Mouse (Mus musculus): Measurements from ENCODE around the gene Aco2. TPM values are rescaled to one million over a fixed set of nuclear protein-coding genes. Genes with fewer than 3 reads are reported as not detected.

Aco2 gene
- total RNA-seq, 2 experiments from 2014 or later: 77.3 to 122 TPM

- no peak for ATAC-seq (replicated peaks; ENCODE audit: poor library complexity)
Observed at GRCm38 (mm10) chr15:81941010-81941409, 68.9 kb downstream of the Aco2 start.

GRCm38 (mm10) chr15:81943176-81943749, 71.2 kb downstream of the Aco2 start:
- ATAC-seq (replicated peaks; ENCODE audit: poor library complexity): no peak

- no peak for ATAC-seq (replicated peaks; ENCODE audit: poor library complexity)
Observed at GRCm38 (mm10) chr15:81949076-81949475, 77.0 kb downstream of the Aco2 start.

- ATAC-seq (replicated peaks; ENCODE audit: poor library complexity): no peak
Observed at GRCm38 (mm10) chr15:81949476-81950131, 77.5 kb downstream of the Aco2 start.

GRCm38 (mm10) chr15:81950716-81951115, 78.6 kb downstream of the Aco2 start:
- no peak for ATAC-seq (replicated peaks; ENCODE audit: poor library complexity)

- no peak for ATAC-seq (replicated peaks; ENCODE audit: poor library complexity)
Observed at GRCm38 (mm10) chr15:81951159-81951558, 79.0 kb downstream of the Aco2 start.

GRCm38 (mm10) chr15:81952310-81952709, 80.2 kb downstream of the Aco2 start:
- no peak for ATAC-seq (replicated peaks; ENCODE audit: poor library complexity)

GRCm38 (mm10) chr15:81954151-81954583, 82.1 kb downstream of the Aco2 start:
- no peak for ATAC-seq (replicated peaks; ENCODE audit: poor library complexity)

GRCm38 (mm10) chr15:81954716-81955115, 82.6 kb downstream of the Aco2 start:
- no peak for ATAC-seq (replicated peaks; ENCODE audit: poor library complexity)

- ATAC-seq (replicated peaks; ENCODE audit: poor library complexity): no peak
Observed at GRCm38 (mm10) chr15:81955414-81955813, 83.3 kb downstream of the Aco2 start.

- peak; percentile 35; the same call in 1 of the 2 replicates for ATAC-seq (replicated peaks; ENCODE audit: poor library complexity)
Observed at GRCm38 (mm10) chr15:81956457-81956856, 84.3 kb downstream of the Aco2 start.

- ATAC-seq (replicated peaks; ENCODE audit: poor library complexity): no peak
Observed at GRCm38 (mm10) chr15:81957598-81957997, 85.5 kb downstream of the Aco2 start.

- 0 out of 2 replicates have a peak, but pooled peaks have one; percentile 3 for ATAC-seq (replicated peaks; ENCODE audit: poor library complexity)
Observed at GRCm38 (mm10) chr15:81958906-81959305, 86.8 kb downstream of the Aco2 start.

GRCm38 (mm10) chr15:81960171-81961077, 88.3 kb downstream of the Aco2 start, which contains the start of gene Pmm1:
Gene Pmm1, minus strand, starts transcription at chr15:81960930.
- peak; percentile 92 for ATAC-seq (replicated peaks; ENCODE audit: poor library complexity)

GRCm38 (mm10) chr15:81961078-81961451, 89.0 kb downstream of the Aco2 start:
- no peak; the same call in 1 of the 2 replicates for ATAC-seq (replicated peaks; ENCODE audit: poor library complexity)

- no peak for ATAC-seq (replicated peaks; ENCODE audit: poor library complexity)
Observed at GRCm38 (mm10) chr15:81964262-81964661, 92.2 kb downstream of the Aco2 start.

Other genes starting within 250 kb of the Aco2 start
- 17.3 and 19.9 TPM in 2 replicates for gene L3mbtl2, start 208.4 kb upstream of the Aco2 start, total RNA-seq (2015)
- 30.9 and 35.1 TPM in 2 replicates for gene L3mbtl2, start 208.4 kb upstream of the Aco2 start, total RNA-seq (2017)
- gene Chadl, start 175.0 kb upstream of the Aco2 start, total RNA-seq (2015): 0.57 and 0.59 TPM in 2 replicates
- gene Chadl, start 175.0 kb upstream of the Aco2 start, total RNA-seq (2017): not detected in 2 replicates
- gene Zc3h7b, start 127.3 kb upstream of the Aco2 start, total RNA-seq (2015): 19.3 and 20.5 TPM in 2 replicates
- 16.0 and 17.8 TPM in 2 replicates for gene Zc3h7b, start 127.3 kb upstream of the Aco2 start, total RNA-seq (2017)
- gene Rangap1, start 126.8 kb upstream of the Aco2 start, total RNA-seq (2015): 44.1 and 46.9 TPM in 2 replicates
- 106 and 129 TPM in 2 replicates for gene Rangap1, start 126.8 kb upstream of the Aco2 start, total RNA-seq (2017)
- gene Tef, start 69.9 kb upstream of the Aco2 start, total RNA-seq (2015): 4.9 and 5.1 TPM in 2 replicates
- 10.4 and 11.0 TPM in 2 replicates for gene Tef, start 69.9 kb upstream of the Aco2 start, total RNA-seq (2017)
- 33.9 and 36.3 TPM in 2 replicates for gene Tob2, start 13.5 kb upstream of the Aco2 start, total RNA-seq (2015)
- gene Tob2, start 13.5 kb upstream of the Aco2 start, total RNA-seq (2017): 19.8 and 21.2 TPM in 2 replicates
- 123 and 128 TPM in 2 replicates for gene Phf5a, start 398 bp upstream of the Aco2 start, total RNA-seq (2015)
- 83.2 and 110 TPM in 2 replicates for gene Phf5a, start 398 bp upstream of the Aco2 start, total RNA-seq (2017)
- gene Polr3h, start 53.9 kb downstream of the Aco2 start, total RNA-seq (2015): 14.0 and 17.1 TPM in 2 replicates
- 37.6 and 37.7 TPM in 2 replicates for gene Polr3h, start 53.9 kb downstream of the Aco2 start, total RNA-seq (2017)
- not detected in 2 replicates for gene Csdc2, start 64.5 kb downstream of the Aco2 start, total RNA-seq (2015)
- gene Csdc2, start 64.5 kb downstream of the Aco2 start, total RNA-seq (2017): not detected in 2 replicates
- 22.9 and 23.0 TPM in 2 replicates for gene Pmm1, start 88.6 kb downstream of the Aco2 start, total RNA-seq (2015)
- 13.2 and 17.0 TPM in 2 replicates for gene Pmm1, start 88.6 kb downstream of the Aco2 start, total RNA-seq (2017)
- not detected in 2 replicates for gene 1700029P11Rik, start 108.2 kb downstream of the Aco2 start, total RNA-seq (2015)
- gene 1700029P11Rik, start 108.2 kb downstream of the Aco2 start, total RNA-seq (2017): not detected in 2 replicates
- 75.3 and 108 TPM in 2 replicates for gene Xrcc6, start 115.5 kb downstream of the Aco2 start, total RNA-seq (2015)
- 135 and 249 TPM in 2 replicates for gene Xrcc6, start 115.5 kb downstream of the Aco2 start, total RNA-seq (2017)
- 32.6 and 38.4 TPM in 2 replicates for gene Desi1, start 161.6 kb downstream of the Aco2 start, total RNA-seq (2015)
- gene Desi1, start 161.6 kb downstream of the Aco2 start, total RNA-seq (2017): 7.1 and 9.2 TPM in 2 replicates
- 235 and 245 TPM in 2 replicates for gene Snu13, start 175.3 kb downstream of the Aco2 start, total RNA-seq (2015)
- gene Snu13, start 175.3 kb downstream of the Aco2 start, total RNA-seq (2017): 201 and 202 TPM in 2 replicates
- gene 4930407I10Rik, start 186.8 kb downstream of the Aco2 start, total RNA-seq (2015): not detected in 2 replicates
- gene 4930407I10Rik, start 186.8 kb downstream of the Aco2 start, total RNA-seq (2017): not detected in 2 replicates
- not detected in 2 replicates for gene Mei1, start 197.7 kb downstream of the Aco2 start, total RNA-seq (2015)
- not detected in 2 replicates for gene Mei1, start 197.7 kb downstream of the Aco2 start, total RNA-seq (2017)